Mouse (Mus musculus) stomach, postnatal 0 days (tissue): ENCODE measurements around the gene Arsk.

Experiments used
- CTCF ChIP-seq: IDR thresholded peaks from 2 replicates; pipeline ENCODE4 v1.5.1; 2016; ENCODE audit warnings: antibody characterized with exemption, low read depth, mild to moderate bottlenecking, moderate library complexity
- EP300 ChIP-seq: optimal IDR thresholded peaks from 2 replicates; pipeline ENCODE3; 2016; ENCODE audit warnings: antibody characterized with exemption

GRCm38 (mm10) chr13:76101989-76102388, 3.5 kb upstream of the Arsk start:
- no peak for TF ChIP-seq EP300
- TF ChIP-seq CTCF = no peak
